Mouse (Mus musculus) intestine, embryonic 14.5 days (tissue): ENCODE measurements around the gene L2hgdh. TPM values are rescaled to one million over a fixed set of nuclear protein-coding genes. Genes with fewer than 3 reads are reported as not detected.

Experiments used
- ATAC-seq: fragments of 200-750 bp; cut with Nextera tagmentation; replicated peaks from 2 replicates; pipeline ENCODE4 v1.8.0; 2017; ENCODE audit warnings: low read depth, moderate number of reproducible peaks, moderate TSS enrichment, moderate library complexity; ENCODE audit not compliant: low FRiP score, low TSS enrichment
- DNase-seq: peaks from one replicate; pipeline ENCODE4 v3.0.0-alpha.2; 2018; ENCODE audit warnings: low spot score
- H3K27ac ChIP-seq: fragments of 300-500 bp; sonication (generic); 2 replicates; pipeline ENCODE4 v1.5.1; 2014; ENCODE audit warnings: low read depth, mild to moderate bottlenecking, control low read depth
- H3K27me3 ChIP-seq: fragments of 300-500 bp; sonication (generic); replicated peaks from 2 replicates; pipeline ENCODE4 v1.6.1; 2014; ENCODE audit warnings: low read length, control low read depth; ENCODE audit not compliant: control insufficient read depth, insufficient read depth
- H3K36me3 ChIP-seq: fragments of 300-500 bp; sonication (generic); 2 replicates; pipeline ENCODE4 v1.6.1; 2014; ENCODE audit warnings: low read length, control low read depth; ENCODE audit not compliant: control insufficient read depth, insufficient read depth
- H3K4me1 ChIP-seq: fragments of 300-500 bp; sonication (generic); replicated peaks from 2 replicates; pipeline ENCODE4 v1.6.1; 2014; ENCODE audit warnings: low read length, control low read depth, mixed read lengths; ENCODE audit not compliant: control insufficient read depth, insufficient read depth
- H3K4me2 ChIP-seq: fragments of 300-500 bp; sonication (generic); 2 replicates; pipeline ENCODE4 v1.6.1; 2014; ENCODE audit warnings: low read length
- H3K4me3 ChIP-seq: fragments of 300-500 bp; sonication (generic); 2 replicates; pipeline ENCODE4 v1.5.1; 2014; ENCODE audit warnings: low read depth, low read length, control low read depth, mixed read lengths
- H3K9ac ChIP-seq: fragments of 300-500 bp; sonication (generic); 2 replicates; pipeline ENCODE4 v1.6.1; 2014; ENCODE audit warnings: mild to moderate bottlenecking, low read length
- H3K9me3 ChIP-seq: fragments of 300-500 bp; sonication (generic); 2 replicates; pipeline ENCODE4 v1.6.1; 2016; ENCODE audit warnings: low read length, control low read depth; ENCODE audit not compliant: control insufficient read depth
- WGBS: fragments of 180-500 bp; shearing (Covaris S2); extraction: QIAGEN DNeasy Blood & Tissue Kit; methylation state at CpG from one replicate; pipeline ENCODE4 v1.1.7; 2014; 5-methylcytosine and 5-hydroxymethylcytosine counted together
- polyA plus RNA-seq: library from polyadenylated mRNA; unstranded; fragments of >200 nt; fragmentation: Nextera tagmentation; extraction: Ambion mirVana; gene quantifications from 2 replicates; pipeline ENCODE4 v1.2.1, GENCODE M21; 2014

The L2hgdh gene
- polyA plus RNA-seq: 18.4 and 19.3 TPM in 2 replicates

GRCm38 (mm10) chr12:69724711-69725460 lies at the start of gene L2hgdh, which contains the start of gene Atp5s:
L2hgdh (minus strand) TSS chr12:69724873.
Atp5s (plus strand) TSS chr12:69724950.
- WGBS: under 1% methylated on average over 60 of the region's 60 CpGs
- peak; percentile 97 for ATAC-seq
- H3K9ac ChIP-seq: peak within 1 kb of the TSS; percentile 62

DNA sequence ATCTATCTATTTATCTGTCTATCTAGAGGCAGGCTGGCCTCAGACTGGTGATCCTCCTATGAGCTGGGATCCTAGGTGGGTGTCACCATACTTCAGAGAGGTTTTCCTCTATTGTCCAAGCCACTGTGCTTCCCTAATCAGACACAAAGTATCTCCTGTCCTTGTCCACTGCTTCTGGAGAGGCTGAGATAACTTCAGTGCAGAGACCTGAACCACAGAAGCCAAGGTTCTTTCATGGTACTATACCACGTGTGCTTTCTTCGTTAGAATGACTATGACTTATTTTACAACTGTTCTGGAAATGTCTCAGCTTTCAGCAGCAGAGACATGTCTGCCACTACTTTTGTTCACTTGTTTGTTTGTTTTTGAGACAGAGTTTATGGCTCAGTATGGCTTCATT lies 44.2 kb upstream of the L2hgdh start:
- Histone ChIP-seq H3K9me3 (no peaks in the 10 kb centered on the region), H3K9ac (no peak overlapping the region), H3K27me3 (no peaks in the 10 kb centered on the region), H3K4me2 (no peak overlapping the region), H3K4me1 (no peaks in the 10 kb centered on the region; the same call in 1 of the 2 replicates), H3K27ac (no peak overlapping the region), H3K4me3 (no peak overlapping the region), H3K36me3 (no peaks in the 10 kb centered on the region)
- DNase-seq: no peak
- WGBS: 72% methylated on average over 2 of the region's 2 CpGs
- no peak for ATAC-seq

More at GRCm38 (mm10) chr12:69724711-69725460, at the start of gene L2hgdh, which contains the start of gene Atp5s:
- Histone ChIP-seq H3K4me1 (peaks cover 10% of the 10 kb centered on the region; the same call in 1 of the 2 replicates), H3K36me3 (0 out of 2 replicates have a peak, but pooled peaks cover 2% of the 10 kb centered on the region), H3K4me3 (peak within 1 kb of the TSS; percentile 59), H3K9me3 (0 out of 2 replicates have a peak, but pooled peaks cover under 1% of the 10 kb centered on the region), H3K27me3 (no peaks in the 10 kb centered on the region), H3K27ac (peak within 1 kb of the TSS; percentile 69), H3K4me2 (peak within 1 kb of the TSS; percentile 91)
- peak; percentile 96 for DNase-seq

- no peaks in the 10 kb centered on the region for H3K36me3 ChIP-seq
- 56% methylated on average over 9 of the region's 9 CpGs for WGBS
- no peaks in the 10 kb centered on the region for H3K27me3 ChIP-seq
- no peak overlapping the region for H3K27ac ChIP-seq
- no peak overlapping the region for H3K9ac ChIP-seq
- ATAC-seq: no peak
- H3K4me1 ChIP-seq: no peaks in the 10 kb centered on the region; the same call in 1 of the 2 replicates
- H3K9me3 ChIP-seq: no peaks in the 10 kb centered on the region
- H3K4me3 ChIP-seq: no peak overlapping the region
- no peak overlapping the region for H3K4me2 ChIP-seq
- DNase-seq: no peak
Measured at GRCm38 (mm10) chr12:69767476-69768258, 43.0 kb upstream of the L2hgdh start.

DNA sequence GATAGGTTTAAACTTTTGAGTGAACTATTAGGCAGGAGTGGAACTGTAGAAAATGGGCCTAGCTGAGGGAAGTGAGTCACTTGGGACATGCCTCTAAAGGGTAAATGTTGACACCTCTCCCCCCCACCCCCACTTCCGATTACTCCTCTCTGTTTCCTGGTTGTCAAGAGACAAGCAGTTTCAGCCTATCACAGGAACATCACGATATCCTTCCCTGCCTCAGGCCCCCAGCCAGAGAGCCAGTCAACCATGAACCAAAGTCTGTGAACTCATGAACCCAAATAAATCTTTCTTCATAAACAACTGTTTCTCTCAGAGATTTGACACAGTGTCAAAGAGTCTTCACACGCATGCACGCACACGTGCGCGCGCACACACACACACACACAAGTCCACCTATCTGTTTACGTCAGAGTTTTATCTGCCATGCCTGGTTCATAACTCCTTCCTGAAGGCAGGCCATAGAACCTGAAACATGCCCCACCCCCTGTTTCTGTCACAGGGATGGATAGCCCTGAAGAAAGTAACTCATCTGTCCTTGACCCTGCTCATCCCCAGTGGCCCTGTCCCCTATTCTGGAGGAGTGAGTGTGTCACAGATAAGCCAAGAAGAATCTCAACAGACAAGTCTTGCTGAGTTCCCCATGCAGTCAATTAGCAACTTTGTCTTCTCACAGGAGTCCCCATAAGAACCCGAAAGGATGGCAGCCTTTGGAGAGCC lies 41.7 kb upstream of the L2hgdh start:
- 68% methylated on average over 10 of the region's 10 CpGs for WGBS
- H3K9ac ChIP-seq: no peak overlapping the region
- H3K4me3 ChIP-seq: no peak overlapping the region
- no peaks in the 10 kb centered on the region for H3K36me3 ChIP-seq
- H3K9me3 ChIP-seq: no peaks in the 10 kb centered on the region
- DNase-seq: no peak
- no peak overlapping the region for H3K4me2 ChIP-seq
- no peaks in the 10 kb centered on the region; the same call in 1 of the 2 replicates for H3K4me1 ChIP-seq
- ATAC-seq: no peak
- no peaks in the 10 kb centered on the region for H3K27me3 ChIP-seq
- no peak overlapping the region for H3K27ac ChIP-seq

GRCm38 (mm10) chr12:69765543-69765942 lies 40.9 kb upstream of the L2hgdh start:
- 60% methylated on average over 9 of the region's 9 CpGs for WGBS
- H3K4me2 ChIP-seq: no peak overlapping the region
- no peaks in the 10 kb centered on the region for H3K36me3 ChIP-seq
- H3K9ac ChIP-seq: no peak overlapping the region
- no peaks in the 10 kb centered on the region for H3K27me3 ChIP-seq
- ATAC-seq (no peak), DNase-seq (no peak)
- H3K4me1 ChIP-seq: no peaks in the 10 kb centered on the region; the same call in 1 of the 2 replicates
- H3K9me3 ChIP-seq: no peaks in the 10 kb centered on the region
- no peak overlapping the region for H3K4me3 ChIP-seq
- H3K27ac ChIP-seq: no peak overlapping the region

GRCm38 (mm10) chr12:69761603-69762002 lies 36.9 kb upstream of the L2hgdh start:
- no peak for DNase-seq
- H3K4me3 ChIP-seq: no peak overlapping the region
- no peak overlapping the region for H3K9ac ChIP-seq
- no peaks in the 10 kb centered on the region for H3K9me3 ChIP-seq
- H3K36me3 ChIP-seq: no peaks in the 10 kb centered on the region
- WGBS: 71% methylated on average over 2 of the region's 2 CpGs
- H3K4me2 ChIP-seq: no peak overlapping the region
- H3K4me1 ChIP-seq: peaks cover 22% of the 10 kb centered on the region
- no peak overlapping the region for H3K27ac ChIP-seq
- ATAC-seq: no peak
- H3K27me3 ChIP-seq: no peaks in the 10 kb centered on the region

GRCm38 (mm10) chr12:69760743-69761406 lies 36.2 kb upstream of the L2hgdh start:
- no peaks in the 10 kb centered on the region for H3K27me3 ChIP-seq
- 83% methylated on average over 20 of the region's 20 CpGs for WGBS
- H3K36me3 ChIP-seq: no peaks in the 10 kb centered on the region
- no peak overlapping the region for H3K4me3 ChIP-seq
- DNase-seq (no peak), ATAC-seq (no peak)
- no peaks in the 10 kb centered on the region for H3K9me3 ChIP-seq
- H3K27ac ChIP-seq: no peak overlapping the region
- H3K4me2 ChIP-seq: no peak overlapping the region
- peaks cover 22% of the 10 kb centered on the region for H3K4me1 ChIP-seq
- H3K9ac ChIP-seq: no peak overlapping the region

GRCm38 (mm10) chr12:69760014-69760413 lies 35.3 kb upstream of the L2hgdh start:
- H3K4me3 ChIP-seq: no peak overlapping the region
- H3K9me3 ChIP-seq: no peaks in the 10 kb centered on the region
- DNase-seq (no peak), ATAC-seq (no peak)
- H3K36me3 ChIP-seq: no peaks in the 10 kb centered on the region
- H3K27me3 ChIP-seq: no peaks in the 10 kb centered on the region
- no peak overlapping the region for H3K9ac ChIP-seq
- no peak overlapping the region for H3K4me2 ChIP-seq
- no peak overlapping the region; the same call in 1 of the 2 replicates for H3K27ac ChIP-seq
- H3K4me1 ChIP-seq: peaks cover 22% of the 10 kb centered on the region
- 33% methylated on average over 6 of the region's 6 CpGs for WGBS
